Mouse (Mus musculus) heart, adult 2 months (tissue): Measurements from ENCODE around the gene Wnt7b.

ENCODE experiments used
- CTCF ChIP-seq: fragments of 200-600 bp; IDR thresholded peaks from 2 replicates; pipeline ENCODE4 v1.8.1; 2022; ENCODE audit warnings: antibody characterized with exemption, mild to moderate bottlenecking, moderate library complexity
- POLR2A ChIP-seq: fragments of 200-500 bp; IDR thresholded peaks from 2 replicates; pipeline ENCODE4 v1.6.1; 2011; ENCODE audit warnings: mild to moderate bottlenecking, low read depth, low read length, control low read depth; ENCODE audit not compliant: insufficient read depth

GRCm38 (mm10) chr15:85497981-85498475 lies 84.2 kb downstream of the Wnt7b start:
- TF ChIP-seq CTCF (no peak), POLR2A (no peak)
